Mouse (Mus musculus) liver, adult 2 months (tissue): ENCODE measurements at regions not wholly inside any gene's neighbourhood (a gene's known extent, or its start where the extent isn't known, plus 50 kb on each side); places are given as distances from the start of the nearest gene placed in this dataset.

Source experiments
- CTCF ChIP-seq: fragments of 200-500 bp; IDR thresholded peaks from 2 replicates; pipeline ENCODE4 v1.5.1; 2011; ENCODE audit warnings: low read depth, low read length, control low read depth
- POLR2A ChIP-seq: fragments of 200-500 bp; IDR thresholded peaks from 2 replicates; pipeline ENCODE4 v1.6.1; 2011; ENCODE audit warnings: low read length, control low read depth; ENCODE audit not compliant: insufficient read depth; ENCODE audit errors: extremely low read depth

- TF ChIP-seq POLR2A (no peak), CTCF (no peak)
These were observed 148.1 kb upstream of the Gm12728 start for GRCm38 (mm10) chr4:105641582-105641981.
